Mouse (Mus musculus): ENCODE results near the gene Sfrp5. TPM values are rescaled to one million over a fixed set of nuclear protein-coding genes. Genes with fewer than 3 reads are reported as not detected.

The Sfrp5 gene
- total RNA-seq (2021) (1 to 10 TPM; 4.7 to 5.9 TPM), polyA plus RNA-seq (2012; rRNA removed) (11.6 and 19.0 TPM in 2 replicates)
- long read RNA-seq, transcript Sfrp5-201 (3 exons, 1,900 nt) = major isoform, 5 of 10 reads
- long read RNA-seq, partial matches to known transcripts = 0 of 10 reads
- long read RNA-seq, other reads (novel, unspliced or antisense) = 5 of 10 reads

GRCm38 (mm10) chr19:42201696-42202381, at the start of gene Sfrp5:
TSS of gene Sfrp5 (minus strand) at chr19:42202252.
- H3K36me3 ChIP-seq (ENCODE audit: control insufficient read depth, insufficient read depth, low read length) = no peaks in the 10 kb centered on the region
- TF ChIP-seq CTCF (IDR thresholded peaks at IDR 0.05) (no peak), EP300 (IDR thresholded peaks at IDR 0.05; ENCODE audit: insufficient read depth, low read depth, low read length) (no peak), POLR2A (IDR thresholded peaks at IDR 0.05; ENCODE audit: insufficient read depth, low read depth, low read length) (no peak)
- peaks cover 7% of the 10 kb centered on the region for H3K27me3 ChIP-seq (ENCODE audit: control insufficient read depth, insufficient read depth, low read length)
- no peaks in the 10 kb centered on the region for H3K79me2 ChIP-seq (replicated peaks; ENCODE audit: control insufficient read depth, insufficient read depth, low read length)
- no peak within 1 kb of the TSS for H3K4me3 ChIP-seq
- H3K4me1 ChIP-seq (ENCODE audit: control insufficient read depth, insufficient read depth, low read length) = no peaks in the 10 kb centered on the region; the same call in 1 of the 2 replicates
- H3K9ac ChIP-seq (ENCODE audit: low read depth, low read length) = 0 out of 2 replicates have a peak within 1 kb of the TSS, but pooled peaks have one; percentile 5
- H3K27ac ChIP-seq = no peak within 1 kb of the TSS
- intact Hi-C loops (cut with DNase I) = no loop called here
- WGBS = 2% methylated on average over 58 of the region's 60 CpGs
- peak in 1 of 2 experiments; percentile 14 for DNase-seq

- TF ChIP-seq CTCF (IDR thresholded peaks at IDR 0.05) (no peak), EP300 (IDR thresholded peaks at IDR 0.05; ENCODE audit: insufficient read depth, low read depth, low read length) (no peak), POLR2A (IDR thresholded peaks at IDR 0.05; ENCODE audit: insufficient read depth, low read depth, low read length) (no peak)
- Histone ChIP-seq H3K9ac (ENCODE audit: low read depth, low read length) (no peak overlapping the region), H3K79me2 (replicated peaks; ENCODE audit: control insufficient read depth, insufficient read depth, low read length) (no peaks in the 10 kb centered on the region), H3K27me3 (ENCODE audit: control insufficient read depth, insufficient read depth, low read length) (no peaks in the 10 kb centered on the region), H3K36me3 (ENCODE audit: control insufficient read depth, insufficient read depth, low read length) (no peaks in the 10 kb centered on the region), H3K4me3 (no peak overlapping the region), H3K4me1 (ENCODE audit: control insufficient read depth, insufficient read depth, low read length) (no peaks in the 10 kb centered on the region), H3K27ac (no peak overlapping the region)
- intact Hi-C loops (cut with DNase I) = no loop called here
- WGBS = 68% methylated on average over 11 of the region's 11 CpGs
- no peak for DNase-seq
Measured at GRCm38 (mm10) chr19:42249976-42250914, 48.2 kb upstream of the Sfrp5 start.

GRCm38 (mm10) chr19:42247519-42247918, 45.5 kb upstream of the Sfrp5 start, which contains the start of gene Golga7b:
TSS of gene Golga7b (plus strand) at chr19:42247574.
- no peaks in the 10 kb centered on the region for H3K36me3 ChIP-seq (ENCODE audit: control insufficient read depth, insufficient read depth, low read length)
- intact Hi-C loops (cut with DNase I) = no loop called here
- no peak within 1 kb of the TSS for H3K4me3 ChIP-seq
- H3K4me1 ChIP-seq (ENCODE audit: control insufficient read depth, insufficient read depth, low read length) = no peaks in the 10 kb centered on the region
- TF ChIP-seq POLR2A (IDR thresholded peaks at IDR 0.05; ENCODE audit: insufficient read depth, low read depth, low read length) = no peak
- no peak for TF ChIP-seq CTCF (IDR thresholded peaks at IDR 0.05)
- TF ChIP-seq EP300 (IDR thresholded peaks at IDR 0.05; ENCODE audit: insufficient read depth, low read depth, low read length) = no peak
- no peak within 1 kb of the TSS for H3K27ac ChIP-seq
- no peak within 1 kb of the TSS for H3K9ac ChIP-seq (ENCODE audit: low read depth, low read length)
- no peaks in the 10 kb centered on the region for H3K27me3 ChIP-seq (ENCODE audit: control insufficient read depth, insufficient read depth, low read length)
- WGBS = 35% methylated on average over 3 of the region's 3 CpGs
- no peaks in the 10 kb centered on the region for H3K79me2 ChIP-seq (replicated peaks; ENCODE audit: control insufficient read depth, insufficient read depth, low read length)
- DNase-seq = no peak

- no peak overlapping the region for H3K9ac ChIP-seq (ENCODE audit: low read depth, low read length)
- H3K79me2 ChIP-seq (replicated peaks; ENCODE audit: control insufficient read depth, insufficient read depth, low read length) = no peaks in the 10 kb centered on the region
- 42% methylated on average over 5 of the region's 5 CpGs for WGBS
- H3K4me3 ChIP-seq = no peak overlapping the region
- no peak for DNase-seq
- H3K27ac ChIP-seq = no peak overlapping the region
- TF ChIP-seq POLR2A (IDR thresholded peaks at IDR 0.05; ENCODE audit: insufficient read depth, low read depth, low read length) (no peak), EP300 (IDR thresholded peaks at IDR 0.05; ENCODE audit: insufficient read depth, low read depth, low read length) (no peak), CTCF (IDR thresholded peaks at IDR 0.05) (no peak)
- H3K4me1 ChIP-seq (ENCODE audit: control insufficient read depth, insufficient read depth, low read length) = no peaks in the 10 kb centered on the region
- H3K27me3 ChIP-seq (ENCODE audit: control insufficient read depth, insufficient read depth, low read length) = no peaks in the 10 kb centered on the region
- no peaks in the 10 kb centered on the region for H3K36me3 ChIP-seq (ENCODE audit: control insufficient read depth, insufficient read depth, low read length)
- intact Hi-C loops (cut with DNase I) = no loop called here
Measured at GRCm38 (mm10) chr19:42246626-42247025, 44.6 kb upstream of the Sfrp5 start.

GRCm38 (mm10) chr19:42243401-42243800, 41.3 kb upstream of the Sfrp5 start:
- TF ChIP-seq POLR2A (IDR thresholded peaks at IDR 0.05; ENCODE audit: insufficient read depth, low read depth, low read length) (no peak), EP300 (IDR thresholded peaks at IDR 0.05; ENCODE audit: insufficient read depth, low read depth, low read length) (no peak), CTCF (IDR thresholded peaks at IDR 0.05) (no peak)
- DNase-seq = no peak
- Histone ChIP-seq H3K27me3 (ENCODE audit: control insufficient read depth, insufficient read depth, low read length) (no peaks in the 10 kb centered on the region), H3K27ac (no peak overlapping the region), H3K4me1 (ENCODE audit: control insufficient read depth, insufficient read depth, low read length) (no peaks in the 10 kb centered on the region; the same call in 1 of the 2 replicates), H3K4me3 (no peak overlapping the region), H3K9ac (ENCODE audit: low read depth, low read length) (no peak overlapping the region), H3K79me2 (replicated peaks; ENCODE audit: control insufficient read depth, insufficient read depth, low read length) (no peaks in the 10 kb centered on the region), H3K36me3 (ENCODE audit: control insufficient read depth, insufficient read depth, low read length) (no peaks in the 10 kb centered on the region)
- intact Hi-C loops (cut with DNase I) = no loop called here
- WGBS = 47% methylated on average over 3 of the region's 3 CpGs
